Mouse (Mus musculus): ENCODE data around the gene Adtrp. TPM values are rescaled to one million over a fixed set of nuclear protein-coding genes. Genes with fewer than 3 reads are reported as not detected.

The Adtrp gene
- total and polyA plus RNA-seq, 3 experiments = 6.9 to 132 (median 52.7) TPM

Other genes with a start within 250 kb of the Adtrp start
- 10 to 100 TPM; 16.6 to 22.1 TPM for gene Tmem170b, start 241.8 kb downstream of the Adtrp start, total RNA-seq (2021)
- gene Tmem170b, start 241.8 kb downstream of the Adtrp start, polyA plus RNA-seq (2012; rRNA removed) = 5.6 and 10.1 TPM in 2 replicates
- 10 to 100 TPM; 25.7 to 34.4 TPM for gene Hivep1, start 204.3 kb upstream of the Adtrp start, total RNA-seq (2021)
- 17.8 and 21.8 TPM in 2 replicates for gene Hivep1, start 204.3 kb upstream of the Adtrp start, polyA plus RNA-seq (2012; rRNA removed)